Mouse (Mus musculus) bone marrow, adult 2 months (tissue): ENCODE results near the gene Gbp6.
"Not testable (repeated sequence)": the region's sequence is repeated elsewhere in the genome, so short reads cannot be mapped to it uniquely, and the experiment has no call there.

Source experiments
- CTCF ChIP-seq: fragments of 200-500 bp; IDR thresholded peaks from 2 replicates; pipeline ENCODE4 v1.5.1; 2011; ENCODE audit warnings: low read length, control low read depth; ENCODE audit not compliant: control insufficient read depth, insufficient read depth
- POLR2A ChIP-seq: fragments of 200-500 bp; IDR thresholded peaks from 2 replicates; pipeline ENCODE4 v1.6.1; 2011; ENCODE audit warnings: low read depth, mild to moderate bottlenecking, control low read depth, low read length, borderline replicate concordance; ENCODE audit not compliant: control insufficient read depth

DNA sequence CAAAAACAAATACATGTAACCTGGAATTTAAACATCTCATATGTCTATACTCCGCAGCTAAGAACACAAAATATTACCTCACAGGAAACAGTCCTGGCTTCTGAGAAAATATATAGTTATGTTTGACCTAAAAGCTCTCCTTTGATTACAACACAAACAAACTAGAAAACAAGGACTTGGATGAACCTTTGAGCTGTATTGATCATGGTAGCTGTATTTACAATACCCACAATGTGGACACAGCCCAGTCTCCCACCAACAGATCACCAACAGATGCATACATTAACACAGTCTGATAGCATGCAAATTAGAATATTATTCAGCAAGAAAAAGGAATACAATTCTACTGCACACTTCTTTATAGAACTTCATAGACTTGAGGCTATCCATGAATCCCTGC is 55.1 kb downstream of the Gbp6 start:
- not testable (repeated sequence) for TF ChIP-seq CTCF, POLR2A
